Mouse (Mus musculus): Measurements from ENCODE around the gene Omt2a. TPM values are rescaled to one million over a fixed set of nuclear protein-coding genes. Genes with fewer than 3 reads are reported as not detected.
"Not testable (repeated sequence)": the region's sequence is repeated elsewhere in the genome, so short reads cannot be mapped to it uniquely, and the experiment has no call there.

Omt2a gene
- polyA plus RNA-seq, 1 experiment from 2014 or later, result not detected

GRCm38 (mm10) chr9:78347004-78347403 lies 32.4 kb upstream of the Omt2a start:
- H3K9ac ChIP-seq, result no peak overlapping the region
- peak; percentile 84 for ATAC-seq
- H3K4me3 ChIP-seq (replicated peaks), result no peak overlapping the region
- no peaks in the 10 kb centered on the region for H3K27me3 ChIP-seq (replicated peaks)
- no peaks in the 10 kb centered on the region for H3K4me1 ChIP-seq (replicated peaks)
- no peaks in the 10 kb centered on the region for H3K9me3 ChIP-seq
- H3K36me3 ChIP-seq, result no peaks in the 10 kb centered on the region
- no peak overlapping the region for H3K27ac ChIP-seq
- WGBS, result 49% methylated on average over 3 of the region's 3 CpGs
- H3K4me2 ChIP-seq (replicated peaks), result no peak overlapping the region

GRCm38 (mm10) chr9:78345235-78345634 lies 30.6 kb upstream of the Omt2a start:
- not testable (repeated sequence) for H3K4me2 ChIP-seq (replicated peaks); H3K9ac ChIP-seq; H3K27ac ChIP-seq; H3K4me3 ChIP-seq (replicated peaks); H3K27me3 ChIP-seq (replicated peaks); H3K4me1 ChIP-seq (replicated peaks); ATAC-seq; H3K36me3 ChIP-seq; H3K9me3 ChIP-seq
- WGBS, result 44% methylated on average over 4 of the region's 4 CpGs

- H3K9ac ChIP-seq; H3K36me3 ChIP-seq; H3K27me3 ChIP-seq (replicated peaks); H3K4me2 ChIP-seq (replicated peaks); H3K4me3 ChIP-seq (replicated peaks); H3K9me3 ChIP-seq; H3K27ac ChIP-seq; ATAC-seq; H3K4me1 ChIP-seq (replicated peaks): not testable (repeated sequence)
- WGBS, result 90% methylated on average over 9 of the region's 9 CpGs
Observed at GRCm38 (mm10) chr9:78343055-78343454, 28.5 kb upstream of the Omt2a start.

GRCm38 (mm10) chr9:78342494-78342893 lies 27.9 kb upstream of the Omt2a start:
- H3K4me1 ChIP-seq (replicated peaks); H3K27ac ChIP-seq; ATAC-seq; H3K9ac ChIP-seq; H3K4me3 ChIP-seq (replicated peaks); H3K4me2 ChIP-seq (replicated peaks); H3K27me3 ChIP-seq (replicated peaks); H3K36me3 ChIP-seq; H3K9me3 ChIP-seq: not testable (repeated sequence)
- WGBS, result 87% methylated on average over 4 of the region's 4 CpGs

GRCm38 (mm10) chr9:78340324-78340723 lies 25.7 kb upstream of the Omt2a start:
- not testable (repeated sequence) for H3K9me3 ChIP-seq; H3K4me3 ChIP-seq (replicated peaks); H3K9ac ChIP-seq; H3K27me3 ChIP-seq (replicated peaks); H3K4me2 ChIP-seq (replicated peaks); H3K4me1 ChIP-seq (replicated peaks); H3K27ac ChIP-seq; H3K36me3 ChIP-seq; ATAC-seq
- WGBS, result 21% methylated on average over 8 of the region's 8 CpGs

GRCm38 (mm10) chr9:78337050-78337449 lies 22.5 kb upstream of the Omt2a start:
- ATAC-seq, result peak; percentile 76
- H3K9me3 ChIP-seq, result not testable (repeated sequence)

GRCm38 (mm10) chr9:78327289-78327688 lies 12.7 kb upstream of the Omt2a start, which contains the start of gene Omt2b:
TSS of gene Omt2b (plus strand) at chr9:78327589.
- H3K36me3 ChIP-seq; H3K27ac ChIP-seq; ATAC-seq; H3K4me3 ChIP-seq (replicated peaks); H3K9me3 ChIP-seq; H3K4me1 ChIP-seq (replicated peaks); H3K9ac ChIP-seq; H3K4me2 ChIP-seq (replicated peaks); H3K27me3 ChIP-seq (replicated peaks): not testable (repeated sequence)
- WGBS, result 74% methylated on average over 1 of the region's 1 CpGs

More at GRCm38 (mm10) chr9:78337050-78337449, 22.5 kb upstream of the Omt2a start:
- H3K27me3 ChIP-seq (replicated peaks); H3K9ac ChIP-seq; H3K4me2 ChIP-seq (replicated peaks); H3K4me1 ChIP-seq (replicated peaks); H3K36me3 ChIP-seq; H3K4me3 ChIP-seq (replicated peaks); H3K27ac ChIP-seq: not testable (repeated sequence)

- ATAC-seq, result no peak
- WGBS, result 46% methylated on average over 1 of the region's 1 CpGs
- H3K4me1 ChIP-seq (replicated peaks), result no peaks in the 10 kb centered on the region
Observed at GRCm38 (mm10) chr9:78319499-78319898, 4.9 kb upstream of the Omt2a start.

GRCm38 (mm10) chr9:78308122-78308521 lies 6.5 kb downstream of the Omt2a start:
- ATAC-seq, result not testable (repeated sequence)

More at GRCm38 (mm10) chr9:78319499-78319898, 4.9 kb upstream of the Omt2a start:
- Histone ChIP-seq H3K9ac (no peak overlapping the region), H3K36me3 (no peaks in the 10 kb centered on the region), H3K4me3 (replicated peaks) (no peak overlapping the region), H3K27ac (no peak overlapping the region), H3K27me3 (replicated peaks) (no peaks in the 10 kb centered on the region), H3K4me2 (replicated peaks) (no peak overlapping the region), H3K9me3 (no peaks in the 10 kb centered on the region)

GRCm38 (mm10) chr9:78299143-78299542 lies 15.5 kb downstream of the Omt2a start:
- not testable (repeated sequence) for H3K4me3 ChIP-seq (replicated peaks); H3K4me2 ChIP-seq (replicated peaks); H3K9ac ChIP-seq; H3K4me1 ChIP-seq (replicated peaks); H3K9me3 ChIP-seq; H3K36me3 ChIP-seq; H3K27ac ChIP-seq; H3K27me3 ChIP-seq (replicated peaks)
- peak; percentile 86 for ATAC-seq
- 70% methylated on average over 1 of the region's 1 CpGs for WGBS

More at GRCm38 (mm10) chr9:78308122-78308521, 6.5 kb downstream of the Omt2a start:
- not testable (repeated sequence) for H3K27ac ChIP-seq; H3K36me3 ChIP-seq; H3K27me3 ChIP-seq (replicated peaks); H3K4me3 ChIP-seq (replicated peaks); H3K9ac ChIP-seq; H3K4me2 ChIP-seq (replicated peaks); H3K9me3 ChIP-seq; H3K4me1 ChIP-seq (replicated peaks)
- 79% methylated on average over 3 of the region's 3 CpGs for WGBS

- no peaks in the 10 kb centered on the region for H3K9me3 ChIP-seq
- WGBS, result 79% methylated on average over 1 of the region's 1 CpGs
- H3K36me3 ChIP-seq, result no peaks in the 10 kb centered on the region
- H3K9ac ChIP-seq, result no peak overlapping the region
- no peak overlapping the region for H3K27ac ChIP-seq
- H3K27me3 ChIP-seq (replicated peaks), result no peaks in the 10 kb centered on the region
- no peak overlapping the region for H3K4me3 ChIP-seq (replicated peaks)
- H3K4me2 ChIP-seq (replicated peaks), result no peak overlapping the region
- H3K4me1 ChIP-seq (replicated peaks), result no peaks in the 10 kb centered on the region
- ATAC-seq, result no peak
Observed at GRCm38 (mm10) chr9:78298232-78298631, 16.4 kb downstream of the Omt2a start.

- H3K4me2 ChIP-seq (replicated peaks); H3K27me3 ChIP-seq (replicated peaks); H3K4me1 ChIP-seq (replicated peaks); H3K9me3 ChIP-seq; H3K4me3 ChIP-seq (replicated peaks); H3K27ac ChIP-seq; H3K9ac ChIP-seq; H3K36me3 ChIP-seq: not testable (repeated sequence)
- ATAC-seq, result peak; percentile 44; the same call in 1 of the 2 replicates
- WGBS, result 8% methylated on average over 6 of the region's 6 CpGs
Observed at GRCm38 (mm10) chr9:78296089-78296488, 18.5 kb downstream of the Omt2a start.

- not testable (repeated sequence) for H3K4me2 ChIP-seq (replicated peaks); H3K4me1 ChIP-seq (replicated peaks); H3K4me3 ChIP-seq (replicated peaks); H3K9ac ChIP-seq; H3K27ac ChIP-seq; H3K9me3 ChIP-seq; ATAC-seq; H3K36me3 ChIP-seq; H3K27me3 ChIP-seq (replicated peaks)
- WGBS, result 74% methylated on average over 7 of the region's 7 CpGs
Observed at GRCm38 (mm10) chr9:78294781-78295180, 19.8 kb downstream of the Omt2a start.
